Mouse (Mus musculus): ENCODE results near the gene Ccnd2. TPM values are rescaled to one million over a fixed set of nuclear protein-coding genes. Genes with fewer than 3 reads are reported as not detected.

Gene Ccnd2
- total RNA-seq, 2 experiments from 2014 or later, result 7.2 to 12.8 TPM

DNA sequence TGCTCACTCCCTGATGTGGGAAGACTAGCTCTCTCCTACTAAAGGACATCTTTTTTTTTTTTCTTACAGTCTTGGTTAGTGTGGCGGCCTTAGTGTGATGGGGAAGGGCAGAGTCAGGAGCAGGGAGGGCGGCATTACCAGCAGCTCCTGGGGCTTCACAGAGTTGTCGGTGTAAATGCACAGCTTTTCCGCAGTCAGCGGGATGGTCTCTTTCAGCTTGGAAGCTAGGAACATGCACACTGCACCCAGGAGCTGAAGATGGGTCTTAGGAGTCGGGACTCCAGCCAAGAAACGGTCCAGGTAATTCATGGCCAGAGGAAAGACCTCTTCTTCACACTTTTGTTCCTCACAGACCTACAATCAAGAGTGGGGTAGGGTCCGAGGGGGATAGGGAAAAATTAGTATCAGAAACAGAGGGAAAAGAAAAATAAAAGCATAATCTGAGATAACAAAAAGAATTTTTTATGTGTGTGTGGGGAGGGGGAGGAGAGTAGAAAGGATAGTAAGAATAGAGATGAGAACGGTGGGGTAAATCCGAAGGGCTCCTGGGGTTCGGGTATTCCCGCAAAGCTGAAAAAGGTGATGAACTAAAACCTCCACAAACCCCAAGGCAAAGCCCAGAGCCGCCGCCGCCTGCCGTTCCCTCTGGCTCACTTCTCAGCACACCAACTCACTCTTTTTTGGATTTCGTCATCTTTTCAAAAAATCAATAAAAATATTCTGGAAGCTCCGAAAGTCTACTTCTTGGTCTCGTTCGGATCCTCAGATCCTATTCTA, 3.3 kb downstream of the Ccnd2 start:
- DNase-seq (ENCODE audit: low spot score), result no peak

DNA sequence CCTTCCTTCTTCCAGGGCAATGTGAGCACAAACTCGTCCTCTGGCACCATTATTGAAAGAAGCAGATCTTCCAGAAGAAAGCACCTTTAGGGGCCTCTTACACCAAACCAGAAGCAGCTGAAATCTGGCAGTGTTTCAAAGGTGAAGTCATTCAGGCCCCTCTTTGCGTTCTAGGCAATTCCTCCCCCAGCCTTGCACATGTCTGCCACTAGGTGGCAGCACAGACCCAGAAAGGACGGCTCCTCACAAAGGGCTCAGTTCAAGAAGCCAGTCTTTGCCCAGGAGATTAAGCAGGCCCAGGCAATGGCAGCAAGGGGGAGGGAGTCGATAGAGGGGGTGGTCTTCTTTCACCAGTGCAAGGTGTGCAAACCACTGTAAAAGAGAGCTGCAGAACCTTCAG, 4.3 kb downstream of the Ccnd2 start:
- peak; percentile 86 for DNase-seq (ENCODE audit: low spot score)

DNA sequence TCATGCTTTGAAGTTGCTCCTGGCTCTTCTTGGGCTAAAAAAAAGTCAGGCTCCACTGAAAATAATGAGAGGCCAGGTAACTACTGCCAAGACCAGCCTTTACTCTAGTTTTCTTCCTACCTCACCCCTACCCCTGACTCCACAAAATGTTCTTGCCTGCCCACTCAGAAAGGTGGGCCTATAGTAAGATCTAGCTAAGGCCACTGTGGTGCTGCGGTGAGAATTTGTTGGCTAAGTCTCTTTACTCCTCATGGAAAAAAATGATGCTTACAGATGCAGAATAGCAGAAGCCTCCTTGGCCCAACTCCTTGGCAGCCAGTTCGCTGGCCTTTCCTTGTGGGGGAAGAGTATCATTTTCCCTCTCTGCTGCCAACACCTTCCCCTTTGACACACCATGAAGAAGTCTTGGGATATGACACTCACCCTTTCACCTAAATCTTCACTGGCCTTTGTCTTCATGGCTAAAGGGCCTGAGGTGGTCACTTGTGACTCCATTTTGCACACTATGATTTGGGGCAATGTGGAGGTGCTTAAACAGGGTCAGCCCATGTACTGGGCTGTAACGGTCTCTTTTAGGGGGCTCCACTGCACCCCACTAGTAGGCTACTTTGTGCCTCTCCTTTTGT, 5.6 kb downstream of the Ccnd2 start:
- DNase-seq (ENCODE audit: low spot score), result no peak

DNA sequence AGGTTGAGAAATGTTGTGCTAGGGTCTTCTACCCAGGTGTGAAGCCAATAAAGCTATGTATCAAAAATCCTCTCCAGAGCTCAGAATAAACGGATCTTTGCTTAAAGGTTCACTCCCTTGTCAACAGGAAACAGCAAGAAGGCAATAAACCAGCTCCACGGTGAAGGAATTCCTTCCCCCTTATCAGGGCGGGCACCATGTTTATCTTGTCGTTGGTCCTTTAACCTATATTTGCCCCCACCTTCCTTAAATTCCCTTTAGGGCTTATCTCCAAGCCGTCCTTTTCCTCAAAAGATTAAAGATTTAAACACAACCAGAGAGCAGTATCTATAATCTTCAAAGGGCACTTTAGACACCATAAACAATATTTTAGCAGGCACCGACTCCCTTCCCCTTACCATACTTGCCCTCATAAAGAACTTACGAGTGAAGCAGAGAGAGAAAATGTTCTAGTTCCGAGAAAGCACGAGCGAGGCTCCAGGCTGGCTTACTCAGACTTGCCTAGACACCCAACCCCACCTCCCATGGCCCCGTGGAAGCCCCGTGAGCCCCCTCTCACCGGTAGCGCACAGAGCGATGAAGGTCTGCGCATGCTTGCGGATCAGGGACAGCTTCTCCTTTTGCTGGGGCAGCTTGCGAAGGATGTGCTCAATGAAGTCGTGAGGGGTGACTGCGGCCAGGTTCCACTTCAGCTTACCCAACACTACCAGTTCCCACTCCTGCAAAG, 6.4 kb downstream of the Ccnd2 start:
- DNase-seq (ENCODE audit: low spot score), result no peak

DNA sequence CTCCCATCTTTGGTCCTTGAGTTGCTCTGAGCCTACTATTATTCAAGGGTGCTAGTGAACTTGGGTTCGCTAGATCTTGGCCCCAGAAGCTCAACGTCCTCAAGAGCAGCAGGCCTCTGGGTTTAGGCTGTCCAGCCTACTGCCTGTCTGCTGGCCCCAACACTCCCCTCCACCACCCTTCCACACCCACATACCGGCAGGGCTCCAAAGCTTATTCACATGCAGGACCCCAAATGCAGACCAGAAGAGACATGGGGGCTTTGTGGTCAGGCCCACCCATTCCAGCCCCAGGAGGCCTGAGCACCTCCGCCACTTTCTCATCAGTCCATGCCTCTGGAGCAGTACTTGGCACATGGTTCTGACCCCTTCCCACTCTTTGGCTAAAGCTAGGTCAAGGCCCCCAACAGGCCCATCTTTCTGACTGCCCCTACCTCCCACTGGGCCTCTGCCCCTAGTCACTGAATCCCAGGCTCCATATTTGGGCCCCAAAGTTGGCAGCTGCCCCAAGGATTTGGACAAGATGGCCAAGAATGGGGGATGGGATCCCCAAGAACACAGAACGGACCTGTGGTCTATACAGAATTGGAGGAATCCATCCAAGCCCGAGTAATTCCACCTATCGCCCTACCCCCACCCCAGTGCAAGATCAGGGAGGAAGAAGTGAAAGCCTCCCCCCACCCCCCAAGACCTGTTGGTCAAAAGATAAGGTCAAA, 8.3 kb downstream of the Ccnd2 start:
- DNase-seq (ENCODE audit: low spot score), result no peak

DNA sequence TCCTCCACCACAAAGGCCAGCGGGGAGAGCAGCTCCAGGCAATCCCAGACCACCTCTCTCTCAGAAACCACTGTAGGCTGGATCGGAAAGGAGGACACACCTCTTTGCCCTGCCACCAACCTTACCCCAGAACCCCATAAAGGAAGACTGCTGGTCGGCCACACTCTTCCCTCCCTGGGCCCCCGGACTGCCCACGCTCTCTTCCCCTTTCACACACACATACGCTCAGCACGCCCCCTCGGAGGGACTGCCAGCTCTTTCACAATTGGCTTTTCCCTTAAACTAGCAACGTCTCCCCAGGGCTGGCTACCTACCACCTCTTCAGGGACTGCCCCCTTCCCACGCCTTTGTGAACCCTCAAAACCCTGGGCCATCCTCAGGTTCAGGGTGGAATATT, 8.9 kb downstream of the Ccnd2 start:
- no peak for DNase-seq (ENCODE audit: low spot score)

DNA sequence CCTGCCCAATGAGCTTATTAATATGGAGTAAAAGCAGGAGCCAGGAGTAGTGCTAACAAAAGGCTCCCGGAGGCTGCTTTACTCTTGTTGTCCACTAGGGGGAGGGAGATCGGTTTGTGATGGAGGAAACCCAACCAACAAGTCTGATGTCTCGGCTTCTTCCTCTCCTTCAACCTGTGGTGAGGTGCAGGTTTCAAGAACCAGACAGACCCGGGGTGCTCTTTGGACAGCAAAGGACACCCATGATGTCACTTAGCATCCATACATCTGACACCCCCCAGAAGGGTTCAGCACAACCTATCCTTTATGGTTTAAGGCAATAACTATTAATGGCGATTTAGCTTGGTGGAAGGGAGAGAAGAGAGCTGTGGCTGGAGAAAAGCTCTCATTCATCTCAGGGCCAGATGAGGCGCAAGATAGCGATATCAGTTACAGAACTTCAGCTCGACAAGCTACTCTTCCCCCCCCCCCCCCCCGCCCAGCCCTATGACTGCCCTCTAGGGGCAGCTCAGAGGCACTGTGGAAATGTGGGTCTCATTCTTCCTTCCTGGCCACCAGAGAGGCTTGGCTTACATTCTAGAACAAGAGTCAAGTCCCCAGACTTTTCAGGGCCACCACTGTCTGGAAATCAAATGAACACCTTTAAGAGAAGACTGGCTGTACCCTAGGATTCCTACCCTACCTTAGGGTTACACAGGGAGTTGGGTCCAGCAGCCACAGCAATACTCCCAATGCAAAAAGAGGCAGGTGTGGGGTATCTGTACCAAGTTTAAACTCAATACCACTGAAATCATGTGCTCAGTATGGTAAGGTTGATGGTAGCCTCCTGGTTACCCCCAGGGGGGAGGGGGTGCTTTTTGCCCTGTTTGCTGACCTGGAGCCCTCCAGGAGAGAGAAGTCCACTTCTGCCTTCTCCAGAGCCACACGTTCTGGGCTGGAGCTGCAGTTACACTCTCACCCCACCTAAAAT, 9.6 kb downstream of the Ccnd2 start:
- DNase-seq (ENCODE audit: low spot score), result peak; percentile 50

DNA sequence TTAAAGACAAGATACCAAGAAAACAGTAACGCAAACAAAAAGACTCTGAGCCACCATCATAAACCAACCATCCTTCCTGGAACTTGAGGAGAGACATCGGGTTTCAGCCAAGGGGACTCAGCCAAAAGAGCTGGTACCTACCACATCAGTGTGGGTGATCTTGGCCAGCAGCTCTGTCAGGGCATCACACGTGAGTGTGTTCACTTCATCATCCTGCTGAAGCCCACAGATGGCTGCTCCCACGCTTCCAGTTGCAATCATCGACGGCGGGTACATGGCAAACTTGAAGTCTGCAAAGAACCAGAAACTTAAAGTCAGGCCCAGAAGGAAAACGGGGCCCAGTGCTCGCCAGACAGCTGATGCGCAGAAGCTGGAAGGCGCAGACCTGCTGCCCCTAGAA, 13.0 kb downstream of the Ccnd2 start:
- no peak for DNase-seq (ENCODE audit: low spot score)

DNA sequence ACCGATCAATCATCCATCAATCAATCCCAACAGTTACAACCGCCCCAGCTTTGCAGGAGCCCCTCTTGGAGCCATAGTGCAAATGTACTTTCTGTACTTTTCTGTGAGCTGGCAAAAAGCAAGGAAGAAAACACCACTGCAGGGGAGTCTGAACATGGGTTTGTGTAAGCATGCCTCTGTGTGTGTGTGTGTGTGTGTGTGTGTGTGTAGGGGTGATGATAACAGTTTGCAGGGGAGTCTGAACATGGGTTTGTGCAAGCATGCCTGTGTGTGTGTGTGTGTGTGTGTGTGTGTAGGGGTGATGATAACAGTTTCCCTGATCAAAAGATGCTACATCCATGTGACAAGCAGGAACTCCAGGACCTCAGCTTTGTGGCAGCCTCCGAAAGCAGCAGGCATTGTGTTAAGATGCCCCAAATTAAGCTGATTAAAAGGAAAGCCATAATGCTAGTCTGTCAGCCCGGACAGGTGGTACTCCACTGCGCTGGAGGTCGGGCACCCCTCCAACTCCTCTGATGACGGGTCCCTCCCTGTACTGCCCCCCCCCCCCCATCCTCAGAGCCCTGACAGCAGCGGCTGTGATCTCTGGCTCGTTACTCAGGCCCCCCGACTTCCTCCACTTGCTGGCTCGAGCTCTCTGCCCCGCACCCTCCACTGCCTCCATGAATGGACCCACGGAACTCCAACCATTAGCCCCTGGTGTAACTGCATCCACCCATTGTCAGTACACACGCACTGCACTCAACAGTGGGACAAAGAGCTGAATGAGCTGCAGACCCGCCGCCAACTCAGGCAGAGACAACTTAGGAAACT, 18.4 kb downstream of the Ccnd2 start:
- no peak for DNase-seq (ENCODE audit: low spot score)

DNA sequence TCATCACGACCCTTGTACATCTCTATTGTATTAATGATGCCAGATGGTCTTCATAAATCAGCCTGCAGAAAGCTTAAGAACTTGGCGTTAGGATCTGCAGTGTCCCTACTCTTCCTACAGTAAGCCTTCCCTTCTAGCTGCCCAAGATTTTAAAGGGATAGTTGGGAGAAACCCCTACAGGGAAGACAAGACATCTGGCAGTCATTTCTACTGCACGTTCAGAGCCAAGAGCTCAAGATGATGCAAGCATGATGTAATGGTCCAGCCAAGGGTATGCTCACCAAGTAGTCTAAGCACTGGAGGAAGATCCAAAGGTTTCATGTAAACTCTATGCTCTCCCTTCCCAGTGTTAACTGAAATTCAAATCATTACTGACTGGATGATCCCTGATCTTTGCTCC, 19.3 kb downstream of the Ccnd2 start:
- DNase-seq (ENCODE audit: low spot score), result no peak

DNA sequence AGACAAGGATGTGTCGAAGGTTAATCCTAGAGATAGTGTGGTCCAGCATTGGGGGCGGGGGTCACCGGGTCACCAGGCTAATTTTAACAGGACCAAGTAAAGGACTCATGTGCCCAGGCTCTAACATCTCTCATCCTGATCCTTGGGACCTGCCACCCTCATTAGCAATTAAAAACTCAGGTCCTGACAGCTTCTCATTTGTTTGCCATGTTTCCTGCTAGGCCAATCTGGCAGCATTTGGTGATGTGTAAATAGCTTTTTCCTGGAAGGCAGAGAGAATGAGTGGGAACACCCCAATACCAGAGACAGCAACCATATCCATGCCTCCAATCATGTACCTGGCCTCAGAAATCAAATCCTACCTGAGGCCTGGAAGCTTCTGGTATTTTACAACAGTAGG, 20.0 kb downstream of the Ccnd2 start:
- DNase-seq (ENCODE audit: low spot score), result no peak

DNA sequence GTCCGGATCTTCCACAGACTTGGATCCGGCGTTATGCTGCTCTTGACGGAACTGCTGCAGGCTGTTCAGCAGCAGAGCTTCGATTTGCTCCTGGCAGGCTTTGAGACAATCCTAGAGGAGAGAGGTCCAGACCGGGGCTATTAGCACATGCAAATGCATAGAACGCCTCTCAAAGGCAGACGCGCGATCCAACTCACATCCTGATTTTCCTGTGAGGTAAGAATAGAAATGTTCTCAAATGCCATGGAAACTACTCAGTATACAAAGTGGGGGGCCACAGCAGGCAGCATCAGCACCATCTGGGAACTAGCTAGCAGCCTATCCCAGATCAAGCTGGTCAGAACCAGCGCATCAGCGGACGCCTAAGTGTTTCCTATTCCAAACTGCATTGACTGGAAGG, 21.6 kb downstream of the Ccnd2 start:
- no peak for DNase-seq (ENCODE audit: low spot score)

DNA sequence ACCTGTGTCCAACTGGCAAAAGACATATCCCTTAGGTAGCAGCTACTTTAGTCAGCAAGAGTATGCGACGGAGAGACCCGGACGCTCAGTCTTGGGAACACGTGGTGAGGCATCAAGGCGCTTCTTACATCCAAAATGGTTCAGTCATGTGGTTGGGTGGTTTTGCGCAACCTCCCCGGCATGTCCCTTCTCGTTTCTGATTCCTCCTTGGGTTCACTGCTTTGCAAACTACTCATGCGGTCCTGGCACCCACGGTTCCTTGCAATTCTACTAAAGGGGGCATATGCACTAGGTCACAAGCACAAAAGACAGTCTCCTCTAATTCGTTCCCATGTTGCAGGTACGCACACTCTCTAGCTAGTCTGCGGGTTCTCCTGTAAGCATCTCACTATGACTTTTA, 22.3 kb downstream of the Ccnd2 start:
- DNase-seq (ENCODE audit: low spot score), result no peak

DNA sequence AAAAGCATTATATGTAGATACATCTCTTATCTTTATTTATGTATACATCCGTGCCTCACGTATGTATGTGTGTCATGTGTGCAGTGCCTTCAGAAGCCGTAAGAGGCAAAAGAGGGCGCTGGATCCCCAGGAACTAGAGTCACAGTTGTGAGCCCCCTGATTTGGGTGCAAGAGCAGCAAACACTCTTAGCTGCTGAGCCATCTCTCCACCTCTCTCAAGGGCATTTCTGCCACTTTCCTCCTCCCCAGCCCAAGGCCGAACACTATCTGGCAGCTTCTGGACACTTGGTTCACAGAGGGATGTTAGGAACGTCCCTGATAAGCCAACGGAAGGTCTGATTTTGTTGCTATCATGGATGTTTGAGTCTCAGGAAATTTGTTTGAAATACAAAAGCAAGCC, 28.5 kb downstream of the Ccnd2 start:
- no peak for DNase-seq (ENCODE audit: low spot score)

DNA sequence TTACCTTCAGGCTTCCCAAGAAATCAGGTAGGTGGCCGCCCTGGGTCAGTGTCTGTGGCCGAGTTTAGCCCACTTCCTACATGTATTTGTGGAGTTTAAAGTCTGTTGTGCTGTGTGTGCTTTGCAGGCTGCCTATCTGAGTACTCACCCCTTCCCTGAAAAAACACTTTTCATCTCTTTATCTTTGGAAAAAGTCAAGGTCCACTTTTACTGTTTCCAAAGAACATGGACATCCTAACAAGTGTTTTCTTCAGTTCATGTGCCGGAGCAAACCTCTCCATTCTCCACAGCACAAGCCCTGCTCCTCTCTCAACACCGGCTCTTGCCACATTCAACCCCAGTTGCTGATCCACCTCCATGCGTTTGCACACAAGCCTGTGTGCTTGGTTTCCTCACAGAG, 29.0 kb downstream of the Ccnd2 start:
- DNase-seq (ENCODE audit: low spot score), result no peak

DNA sequence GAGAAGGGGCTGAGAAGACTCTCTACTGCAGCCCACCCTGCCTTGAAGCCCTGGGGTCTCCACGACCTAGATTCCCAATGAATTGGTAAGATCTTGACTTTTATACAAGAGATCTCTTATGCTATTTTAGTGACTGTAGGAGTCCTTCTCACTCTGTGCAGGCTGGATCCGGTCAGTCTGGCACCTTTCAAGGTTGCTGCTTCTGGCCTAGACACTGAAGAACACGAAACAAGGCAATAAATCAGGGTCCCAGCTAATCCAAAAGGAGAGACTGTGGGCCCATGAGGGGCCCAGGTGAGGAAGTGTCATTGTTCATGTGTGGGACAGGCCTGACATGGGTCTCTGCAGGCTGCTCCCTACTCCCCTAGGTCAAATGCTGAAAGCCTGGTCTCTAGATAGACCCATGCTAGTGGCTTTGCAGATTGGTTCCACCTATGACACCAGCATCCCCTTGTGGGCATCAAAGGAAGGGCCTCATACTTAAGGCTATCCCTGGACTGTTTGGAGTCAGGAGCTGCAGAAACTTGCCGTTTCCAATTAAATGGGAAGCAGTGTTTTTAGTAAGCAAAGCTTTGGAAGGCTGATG, 29.7 kb downstream of the Ccnd2 start:
- DNase-seq (ENCODE audit: low spot score), result no peak

DNA sequence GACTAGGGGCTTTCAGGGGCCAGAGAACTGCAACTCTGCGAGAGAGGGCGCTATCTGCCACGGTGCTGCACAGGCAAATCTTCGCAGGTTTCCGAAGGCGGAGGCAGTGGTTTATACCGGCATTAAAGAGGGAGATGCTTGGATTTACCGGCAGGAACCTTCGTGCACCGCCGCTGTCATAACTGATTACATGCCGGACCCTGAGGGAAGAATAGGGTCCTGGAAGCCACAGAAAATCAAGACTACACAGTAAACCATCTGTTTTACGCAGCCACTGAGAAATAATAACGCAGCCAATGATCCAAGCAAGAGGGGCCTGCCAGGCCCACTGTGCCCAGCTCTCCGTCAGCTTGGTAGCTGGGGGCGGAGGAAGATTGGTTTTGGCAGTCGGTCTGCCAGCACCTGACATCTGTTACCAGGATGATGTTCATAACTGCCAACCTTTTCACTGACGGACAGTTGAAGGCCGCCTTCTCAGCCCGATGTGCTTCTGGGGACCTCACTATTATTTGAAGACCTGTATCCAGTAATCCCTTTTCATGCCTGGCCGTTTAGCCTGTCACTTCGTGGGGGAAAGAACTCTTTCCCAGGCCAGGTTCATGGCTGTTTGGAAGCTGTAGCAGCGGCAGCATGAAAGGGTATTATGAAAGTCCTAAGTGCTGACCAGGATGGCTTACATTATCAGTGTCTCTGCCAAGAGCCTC, 37.1 kb downstream of the Ccnd2 start:
- DNase-seq (ENCODE audit: low spot score), result no peak

DNA sequence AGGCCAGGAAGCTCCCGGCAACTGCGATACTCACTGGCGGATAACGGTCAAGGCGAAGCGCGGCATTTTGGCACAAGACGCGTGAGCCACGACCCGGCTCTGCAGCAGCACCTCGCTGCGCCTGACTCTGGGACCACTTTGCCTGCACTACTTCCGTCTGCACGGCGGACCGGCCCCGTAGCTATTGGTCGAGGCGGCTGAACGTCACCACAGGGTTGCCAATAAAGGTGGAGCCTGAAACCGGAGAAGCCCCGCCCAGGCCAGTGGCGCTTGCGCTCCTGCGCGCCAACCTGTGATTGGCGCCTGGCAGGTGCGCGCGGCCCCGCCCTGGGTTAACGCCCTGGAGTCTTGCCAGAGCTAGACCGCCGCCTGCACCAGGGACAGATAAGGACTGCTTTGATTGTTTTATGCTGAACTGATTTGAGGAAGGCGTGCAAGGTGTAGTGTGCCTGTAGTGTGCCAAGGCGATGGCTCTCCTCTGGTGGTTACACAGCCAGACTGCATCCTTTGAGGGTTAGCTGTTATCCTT, 42.5 kb downstream of the Ccnd2 start, which contains the start of gene Tigar:
Tigar (minus strand) TSS at position 156 of the 529 bp plus-strand sequence.
- peak; percentile 95 for DNase-seq (ENCODE audit: low spot score)
